Mouse (Mus musculus): ENCODE measurements around the gene Eif6. TPM values are rescaled to one million over a fixed set of nuclear protein-coding genes. Genes with fewer than 3 reads are reported as not detected.

Eif6 gene
- 5.1 TPM for polyA plus RNA-seq (2014; fragmentation: Illumina TruSeq; extraction: RNeasy Lipid Tissue Mini Kit (QIAGEN cat#74804); ENCODE audit: low read depth, low replicate concordance)

DNA sequence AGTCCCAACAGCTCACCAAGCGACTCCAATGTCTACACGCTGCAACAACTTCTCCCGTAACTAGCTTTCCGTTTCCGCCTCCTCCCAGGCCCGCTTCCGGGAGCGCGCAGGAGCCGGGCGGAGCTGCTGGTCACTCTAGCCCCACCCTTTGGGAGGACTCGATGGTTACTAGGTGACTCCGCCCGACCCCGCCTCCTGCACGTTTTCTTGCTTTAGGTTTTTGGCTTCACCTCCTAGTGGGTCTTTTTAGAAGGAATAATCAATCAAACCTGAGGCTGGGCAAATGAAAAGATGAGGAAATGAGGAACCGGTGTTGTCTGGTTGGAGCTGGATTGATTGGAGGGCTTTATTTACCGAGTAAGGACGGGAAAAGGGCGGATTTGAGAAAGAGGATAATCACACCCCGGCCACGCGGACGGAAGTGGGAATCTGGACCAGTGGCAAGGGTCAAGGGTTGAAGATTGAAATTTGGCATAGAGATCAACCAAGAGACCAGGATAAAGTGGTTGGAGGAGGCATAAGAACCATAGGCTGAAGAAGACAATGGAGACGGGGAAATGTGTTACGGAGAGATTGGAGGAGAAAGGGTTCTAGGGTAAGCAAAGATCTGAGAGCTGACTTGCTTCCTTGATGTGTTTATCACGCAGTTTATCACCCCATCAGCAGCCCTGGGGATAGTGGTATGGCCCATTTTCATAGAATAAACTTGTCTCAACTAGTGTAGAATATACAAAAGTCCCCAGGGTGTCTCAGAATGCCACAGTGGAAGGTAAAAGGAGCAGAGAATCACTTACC lies at the start of gene Eif6:
Gene Eif6 (minus strand): TSS at position 296 of the 795 bp plus-strand sequence.

DNA sequence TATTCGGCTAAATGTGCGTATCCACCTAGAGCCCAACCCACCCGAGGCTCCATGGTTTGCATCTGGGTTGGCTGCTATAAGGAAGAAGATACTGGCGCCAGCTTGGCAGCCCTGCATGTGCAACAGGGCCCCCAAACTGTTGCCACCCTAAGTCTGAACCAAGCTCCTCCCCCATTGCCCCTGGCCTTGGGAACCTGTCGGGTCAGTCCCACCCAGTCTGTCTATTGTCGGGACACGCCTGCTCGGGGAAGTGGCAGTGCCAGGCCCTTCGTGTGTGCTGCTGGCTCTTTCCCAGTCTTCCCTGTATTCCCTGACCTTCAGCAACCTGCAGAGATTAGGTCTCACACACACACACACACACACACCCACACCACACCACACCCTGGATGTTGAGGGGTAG lies 8.0 kb upstream of the Eif6 start, which contains the start of gene Fam83c:
Gene Fam83c (minus strand): TSS at position 123 of the 400 bp plus-strand sequence.

DNA sequence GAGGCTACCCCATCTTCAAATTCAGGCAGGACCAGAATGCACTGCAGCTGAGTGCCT lies 7.5 kb downstream of the Eif6 start, which contains the start of gene BC029722:
Gene BC029722 (minus strand): TSS at position 35 of the 57 bp plus-strand sequence.

DNA sequence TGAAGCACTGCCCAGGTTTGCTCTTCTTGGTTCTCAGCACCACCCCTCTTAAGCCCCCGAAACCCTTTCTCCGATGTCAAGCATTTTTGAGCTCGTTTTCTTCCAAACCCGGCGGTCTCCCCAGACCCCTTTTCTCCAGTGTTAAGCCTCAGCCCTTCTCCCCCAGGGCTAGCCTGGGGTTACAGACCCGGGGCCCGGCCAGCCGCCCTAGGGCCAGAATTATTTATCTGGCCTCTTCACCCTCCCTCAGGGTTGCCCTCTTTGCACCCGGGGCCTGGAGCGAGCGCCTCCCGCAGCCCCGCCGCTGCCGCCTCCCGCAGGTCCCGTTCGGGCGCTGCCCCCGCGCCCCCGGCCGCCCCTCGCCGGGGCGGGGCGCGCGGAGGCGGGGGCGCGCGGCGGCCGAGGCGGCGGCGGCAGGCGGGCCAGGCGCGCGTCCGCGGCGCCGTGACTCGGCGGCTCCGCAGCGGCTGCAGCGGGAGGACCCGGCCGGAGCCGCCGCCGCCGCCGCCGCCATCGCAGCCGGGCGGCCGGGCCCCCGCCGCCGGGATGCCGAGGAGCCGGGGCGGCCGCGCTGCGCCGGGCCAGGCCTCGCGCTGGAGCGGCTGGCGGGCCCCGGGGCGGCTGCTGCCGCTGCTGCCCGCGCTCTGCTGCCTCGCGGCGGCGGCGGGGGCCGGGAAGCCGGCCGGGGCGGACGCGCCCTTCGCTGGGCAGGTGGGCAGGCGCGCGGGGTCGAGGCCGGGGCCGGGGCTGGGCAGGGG lies 51.6 kb downstream of the Eif6 start, which contains the start of gene Mmp24:
Gene Mmp24 (plus strand): TSS at position 416 of the 758 bp plus-strand sequence.

Other genes starting within 250 kb of the Eif6 start
- gene Gss, start 234.1 kb downstream of the Eif6 start, polyA plus RNA-seq (2014; fragmentation: Illumina TruSeq; extraction: RNeasy Lipid Tissue Mini Kit (QIAGEN cat#74804); ENCODE audit: low read depth, low replicate concordance): 31.7 TPM
- gene Myh7b, start 215.7 kb downstream of the Eif6 start, polyA plus RNA-seq (2014; fragmentation: Illumina TruSeq; extraction: RNeasy Lipid Tissue Mini Kit (QIAGEN cat#74804); ENCODE audit: low read depth, low replicate concordance): not detected
- 81.1 TPM for gene Trpc4ap, start 134.5 kb downstream of the Eif6 start, polyA plus RNA-seq (2014; fragmentation: Illumina TruSeq; extraction: RNeasy Lipid Tissue Mini Kit (QIAGEN cat#74804); ENCODE audit: low read depth, low replicate concordance)
- 9.0 TPM for gene Edem2, start 97.5 kb downstream of the Eif6 start, polyA plus RNA-seq (2014; fragmentation: Illumina TruSeq; extraction: RNeasy Lipid Tissue Mini Kit (QIAGEN cat#74804); ENCODE audit: low read depth, low replicate concordance)
- gene Gm17581, start 91.1 kb downstream of the Eif6 start, polyA plus RNA-seq (2014; fragmentation: Illumina TruSeq; extraction: RNeasy Lipid Tissue Mini Kit (QIAGEN cat#74804); ENCODE audit: low read depth, low replicate concordance): not detected
- gene Procr, start 75.8 kb downstream of the Eif6 start, polyA plus RNA-seq (2014; fragmentation: Illumina TruSeq; extraction: RNeasy Lipid Tissue Mini Kit (QIAGEN cat#74804); ENCODE audit: low read depth, low replicate concordance): 1.3 TPM
- not detected for gene Mmp24, start 51.6 kb downstream of the Eif6 start, polyA plus RNA-seq (2014; fragmentation: Illumina TruSeq; extraction: RNeasy Lipid Tissue Mini Kit (QIAGEN cat#74804); ENCODE audit: low read depth, low replicate concordance)
- 15.5 TPM for gene BC029722, start 7.5 kb downstream of the Eif6 start, polyA plus RNA-seq (2014; fragmentation: Illumina TruSeq; extraction: RNeasy Lipid Tissue Mini Kit (QIAGEN cat#74804); ENCODE audit: low read depth, low replicate concordance)
- gene Fam83c, start 7.9 kb upstream of the Eif6 start, polyA plus RNA-seq (2014; fragmentation: Illumina TruSeq; extraction: RNeasy Lipid Tissue Mini Kit (QIAGEN cat#74804); ENCODE audit: low read depth, low replicate concordance): not detected
- gene Uqcc1, start 103.4 kb upstream of the Eif6 start, polyA plus RNA-seq (2014; fragmentation: Illumina TruSeq; extraction: RNeasy Lipid Tissue Mini Kit (QIAGEN cat#74804); ENCODE audit: low read depth, low replicate concordance): 78.5 TPM
- not detected for gene Gm15557, start 113.8 kb upstream of the Eif6 start, polyA plus RNA-seq (2014; fragmentation: Illumina TruSeq; extraction: RNeasy Lipid Tissue Mini Kit (QIAGEN cat#74804); ENCODE audit: low read depth, low replicate concordance)
- not detected for gene Gdf5, start 118.4 kb upstream of the Eif6 start, polyA plus RNA-seq (2014; fragmentation: Illumina TruSeq; extraction: RNeasy Lipid Tissue Mini Kit (QIAGEN cat#74804); ENCODE audit: low read depth, low replicate concordance)
- 1.3 TPM for gene Cep250, start 129.5 kb upstream of the Eif6 start, polyA plus RNA-seq (2014; fragmentation: Illumina TruSeq; extraction: RNeasy Lipid Tissue Mini Kit (QIAGEN cat#74804); ENCODE audit: low read depth, low replicate concordance)
- gene 6430550D23Rik, start 181.1 kb upstream of the Eif6 start, polyA plus RNA-seq (2014; fragmentation: Illumina TruSeq; extraction: RNeasy Lipid Tissue Mini Kit (QIAGEN cat#74804); ENCODE audit: low read depth, low replicate concordance): 1.7 TPM
- 11.2 TPM for gene Ergic3, start 181.1 kb upstream of the Eif6 start, polyA plus RNA-seq (2014; fragmentation: Illumina TruSeq; extraction: RNeasy Lipid Tissue Mini Kit (QIAGEN cat#74804); ENCODE audit: low read depth, low replicate concordance)
- not detected for gene Fer1l4, start 226.0 kb upstream of the Eif6 start, polyA plus RNA-seq (2014; fragmentation: Illumina TruSeq; extraction: RNeasy Lipid Tissue Mini Kit (QIAGEN cat#74804); ENCODE audit: low read depth, low replicate concordance)
- 0.16 TPM for gene Spag4, start 238.2 kb upstream of the Eif6 start, polyA plus RNA-seq (2014; fragmentation: Illumina TruSeq; extraction: RNeasy Lipid Tissue Mini Kit (QIAGEN cat#74804); ENCODE audit: low read depth, low replicate concordance)